Mouse (Mus musculus): Measurements from ENCODE around the gene Rsph14.

DNA sequence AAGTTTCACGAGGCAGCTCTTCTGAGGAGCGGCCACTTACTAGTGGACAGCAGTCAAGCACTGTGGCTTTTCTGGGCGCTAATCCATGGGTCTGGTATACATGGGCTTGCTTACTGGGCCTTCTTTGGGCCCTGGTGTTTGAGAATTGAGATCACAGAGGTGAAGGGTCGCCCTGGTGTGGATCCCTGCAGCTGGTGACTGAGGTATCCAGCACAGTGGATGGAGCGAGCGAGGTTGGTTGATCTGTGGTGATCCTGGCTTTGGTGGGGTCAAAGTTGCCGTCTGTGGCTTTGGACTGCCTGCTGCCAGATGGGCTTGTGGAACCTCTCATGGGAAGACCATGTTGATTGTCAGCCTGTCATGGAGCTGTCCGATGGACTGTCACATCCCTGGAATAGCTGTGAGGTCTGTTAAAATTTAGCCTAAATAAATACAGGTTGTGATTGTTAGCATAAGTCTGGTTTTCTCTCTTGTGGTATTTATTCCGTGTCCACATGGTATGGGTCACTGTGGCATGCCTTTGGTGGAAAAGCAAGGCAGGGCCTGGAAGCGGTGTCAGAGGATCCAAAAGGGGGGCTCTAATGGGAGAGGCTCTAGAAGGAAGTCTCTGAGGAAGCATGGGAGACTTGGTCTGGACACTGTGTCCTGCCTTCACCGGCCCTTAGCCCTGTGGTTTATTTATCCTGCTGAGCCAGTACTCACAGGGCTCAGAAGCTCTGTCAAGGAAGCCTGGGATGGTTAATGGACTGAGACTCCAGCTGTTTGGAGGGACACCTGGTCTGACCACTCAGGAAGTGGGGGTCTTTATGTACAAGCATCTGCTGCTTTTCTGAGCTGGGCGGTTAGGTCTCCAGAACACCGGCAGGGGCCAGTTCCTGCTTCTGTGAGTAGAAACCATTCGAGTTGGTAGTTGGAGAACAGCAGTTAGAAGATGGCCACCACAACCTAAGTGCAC, 46.1 kb upstream of the Rsph14 start:
- TF ChIP-seq CTCF (IDR thresholded peaks at IDR 0.05; ENCODE audit: low read depth, low read length) (no peak), POLR2A (IDR thresholded peaks at IDR 0.05; ENCODE audit: borderline replicate concordance, low read depth, low read length) (no peak)

Data from bone marrow macrophage, adult 2 months (primary cell).